In the genomic region with DNA sequence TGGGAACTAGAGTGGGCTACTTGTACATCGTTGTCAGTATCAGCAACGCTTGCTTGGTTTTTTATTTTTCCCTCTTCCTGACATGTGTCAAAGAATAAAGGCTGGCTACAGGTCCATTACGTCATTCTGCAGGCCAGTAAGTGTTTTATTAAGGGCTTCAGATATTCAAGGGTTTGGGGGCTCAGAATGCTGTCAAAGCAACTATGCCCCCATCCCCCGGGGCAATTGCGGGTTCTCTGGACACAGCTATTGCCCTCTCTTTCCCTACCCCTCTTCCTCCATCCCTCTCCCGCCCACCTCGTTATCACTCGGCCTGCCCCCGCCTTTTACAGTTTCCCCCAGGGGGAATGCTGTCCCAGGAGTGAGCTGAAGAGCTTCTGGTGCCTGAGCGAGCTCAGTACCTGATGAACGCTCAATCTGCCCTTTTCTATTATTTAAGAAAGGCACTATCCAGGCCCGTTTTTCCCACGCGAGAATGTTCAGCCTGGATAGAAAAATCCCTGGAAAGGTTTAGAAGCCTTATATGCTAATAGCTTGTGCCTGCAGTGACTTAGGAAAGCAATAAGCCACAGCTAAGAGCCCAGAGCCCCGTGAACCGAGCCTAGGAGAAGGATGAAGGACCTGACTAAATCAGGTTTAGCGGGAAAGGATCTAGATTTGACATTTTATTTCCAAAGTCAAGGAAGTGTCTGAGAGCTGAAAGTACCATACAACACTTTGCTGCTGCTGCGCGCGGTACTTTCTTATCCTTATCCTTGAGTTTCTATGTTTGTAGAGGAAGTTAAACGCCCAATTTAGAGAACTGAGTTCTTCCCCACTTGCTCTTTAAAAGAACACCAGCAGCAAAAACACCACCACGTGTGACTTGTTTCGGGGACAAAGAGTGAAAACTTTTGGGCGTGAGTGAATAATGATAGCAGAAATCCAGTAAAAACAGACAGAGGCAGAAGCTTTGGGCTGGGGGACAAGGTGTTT, we compare ENCODE assay signal across 8 mouse cellular contexts. TPM values are rescaled to one million over a fixed set of nuclear protein-coding genes. Genes with fewer than 3 reads are reported as not detected.
DNase-seq lines count a peak whose midpoint lies in the region; ATAC-seq and TF ChIP-seq lines count a peak whose summit lies in the region.

No protein-coding gene starts in this region.

- H3K36me3 ChIP-seq in lung, postnatal 0 days (ENCODE audit: insufficient read depth, low read length), result no peaks in the 10 kb centered on the region
- H3K36me3 ChIP-seq in forebrain, postnatal 0 days (ENCODE audit: insufficient read depth), result no peaks in the 10 kb centered on the region
- H3K36me3 ChIP-seq in limb, embryonic 10.5 days, result no peaks in the 10 kb centered on the region
- H3K36me3 ChIP-seq in stomach, embryonic 15.5 days, result no peaks in the 10 kb centered on the region

- no peak overlapping the region for H3K9ac ChIP-seq in lung, postnatal 0 days (replicated peaks; ENCODE audit: low read depth)
- 0 out of 2 replicates have a peak overlapping the region, but pooled peaks have one; percentile 7 for H3K9ac ChIP-seq in forebrain, postnatal 0 days
- H3K9ac ChIP-seq in stomach, embryonic 15.5 days, result no peak overlapping the region

- TF ChIP-seq CTCF in lung, postnatal 0 days (IDR thresholded peaks at IDR 0.05), result no peak
- no peak for TF ChIP-seq CTCF in forebrain, postnatal 0 days (IDR thresholded peaks at IDR 0.05; ENCODE audit: low read depth)

- ATAC-seq in lung, postnatal 0 days, result no peak
- no peak for ATAC-seq in forebrain, postnatal 0 days
- no peak for ATAC-seq in stomach, embryonic 15.5 days (ENCODE audit: insufficient read depth, low FRiP score, low read depth)

- no peaks in the 10 kb centered on the region for H3K9me3 ChIP-seq in lung, postnatal 0 days (ENCODE audit: low read length)
- H3K9me3 ChIP-seq in forebrain, postnatal 0 days (ENCODE audit: low read length), result no peaks in the 10 kb centered on the region
- no peaks in the 10 kb centered on the region for H3K9me3 ChIP-seq in limb, embryonic 10.5 days (replicated peaks)
- no peaks in the 10 kb centered on the region for H3K9me3 ChIP-seq in stomach, embryonic 15.5 days

- H3K27ac ChIP-seq in lung, postnatal 0 days (ENCODE audit: low read length), result no peak overlapping the region
- H3K27ac ChIP-seq in forebrain, postnatal 0 days (ENCODE audit: low read depth, low read length), result no peak overlapping the region
- peak overlapping the region; percentile 48; the same call in 1 of the 2 replicates for H3K27ac ChIP-seq in limb, embryonic 10.5 days
- H3K27ac ChIP-seq in stomach, embryonic 15.5 days, result no peak overlapping the region

- H3K4me3 ChIP-seq in lung, postnatal 0 days (ENCODE audit: low read depth, low read length), result peak overlapping the region; percentile 53
- peak overlapping the region; percentile 47 for H3K4me3 ChIP-seq in forebrain, postnatal 0 days (ENCODE audit: low read depth, low read length)
- H3K4me3 ChIP-seq in limb, embryonic 10.5 days, result peak overlapping the region; percentile 67
- H3K4me3 ChIP-seq in stomach, embryonic 15.5 days (replicated peaks), result peak overlapping the region; percentile 55

- peaks cover 27% of the 10 kb centered on the region; the same call in 1 of the 2 replicates for H3K27me3 ChIP-seq in lung, postnatal 0 days (replicated peaks; ENCODE audit: insufficient read depth, low read length)
- peaks cover 32% of the 10 kb centered on the region for H3K27me3 ChIP-seq in forebrain, postnatal 0 days (ENCODE audit: insufficient read depth, low read length)
- H3K27me3 ChIP-seq in limb, embryonic 10.5 days (ENCODE audit: low read depth, poor library complexity, severe bottlenecking), result peaks cover 82% of the 10 kb centered on the region
- peaks cover 40% of the 10 kb centered on the region for H3K27me3 ChIP-seq in stomach, embryonic 15.5 days (replicated peaks)

- peak; percentile 17 for DNase-seq in lung, postnatal 0 days (ENCODE audit: low spot score)
- DNase-seq in lung, adult 18-20 months, result no peak
- no peak for DNase-seq in forebrain, postnatal 0 days
- peak; percentile 48 for DNase-seq in limb, embryonic 10.5 days (ENCODE audit: low spot score)
- DNase-seq in urinary bladder, adult 2 months (ENCODE audit: low spot score), result no peak
- no peak for DNase-seq in adrenal gland, adult 8-10 months
- DNase-seq in urinary bladder, postnatal 14 days (ENCODE audit: low spot score), result no peak

- no peak for TF ChIP-seq EP300 in lung, postnatal 0 days (IDR thresholded peaks at IDR 0.05)

- WGBS in lung, postnatal 0 days, result 5% methylated on average over 24 of the region's 24 CpGs
- WGBS in forebrain, postnatal 0 days, result 2% methylated on average over 24 of the region's 24 CpGs
- WGBS in limb, embryonic 10.5 days, result 3% methylated on average over 24 of the region's 24 CpGs
- WGBS in stomach, embryonic 15.5 days, result 6% methylated on average over 24 of the region's 24 CpGs

- H3K4me1 ChIP-seq in lung, postnatal 0 days (ENCODE audit: insufficient read depth, low read depth, low read length), result peaks cover 6% of the 10 kb centered on the region; the same call in 1 of the 2 replicates
- H3K4me1 ChIP-seq in forebrain, postnatal 0 days (ENCODE audit: insufficient read depth), result no peaks in the 10 kb centered on the region
- peaks cover 50% of the 10 kb centered on the region for H3K4me1 ChIP-seq in limb, embryonic 10.5 days
- H3K4me1 ChIP-seq in stomach, embryonic 15.5 days, result peaks cover 11% of the 10 kb centered on the region; the same call in 1 of the 2 replicates

- peak overlapping the region; percentile 90 for H3K4me2 ChIP-seq in lung, postnatal 0 days (replicated peaks; ENCODE audit: low read depth, low read length)
- H3K4me2 ChIP-seq in forebrain, postnatal 0 days (ENCODE audit: low read depth), result peak overlapping the region; percentile 98
- peak overlapping the region; percentile 98 for H3K4me2 ChIP-seq in stomach, embryonic 15.5 days

RNA-seq across cellular contexts. Expression of a gene that starts 1.8 kb away (rescaled TPM):
- polyA plus RNA-seq in lung, postnatal 0 days (2015; fragmentation: Nextera tagmentation; extraction: Ambion mirVana), result 5.1 and 5.4 TPM in 2 replicates
- 2.3 and 2.4 TPM in 2 replicates for total RNA-seq in forebrain, postnatal 0 days (2014; rRNA removed)
- 1.2 and 3.2 TPM in 2 replicates for polyA plus RNA-seq in forebrain, postnatal 0 days (2015; fragmentation: Nextera tagmentation; extraction: Ambion mirVana)
- 5.3 and 12.1 TPM in 2 replicates for polyA plus RNA-seq in limb, embryonic 10.5 days (2016; fragmentation: Nextera tagmentation; extraction: Ambion mirVana)
- polyA plus RNA-seq in stomach, embryonic 15.5 days (2015; fragmentation: Nextera tagmentation; extraction: Ambion mirVana), result 9.5 and 9.8 TPM in 2 replicates
- 1.9 and 2.6 TPM in 2 replicates for polyA plus RNA-seq in urinary bladder, adult 2 months (2012; rRNA removed)
- total RNA-seq in adrenal gland, adult 8-10 months (2022), result 1 to 10 TPM; 2.5 to 4.4 (median 3.3) TPM

Comparison
In these comparisons a context has a peak if more than half of its experiments do, and no peak if none do; other contexts are left out.
1. DNase-seq: peak in lung, postnatal 0 days (single experiment) and limb, embryonic 10.5 days (single experiment); none in lung, adult 18-20 months (0 of 2), forebrain, postnatal 0 days (single experiment), urinary bladder, adult 2 months (single experiment), adrenal gland, adult 8-10 months (single experiment) and urinary bladder, postnatal 14 days (single experiment).
2. Peak in every context shown above with its lines, with median percentiles within 50 percentile points of each other: H3K4me2 ChIP-seq and H3K4me3 ChIP-seq.